Mouse (Mus musculus) right cerebral cortex, postnatal 10 days (tissue): ENCODE measurements around the gene Nuf2.

Experiments used
- DNase-seq, 2 experiments: peaks; one replicate each; pipeline ENCODE4 v3.0.0; 2021; ENCODE audit warnings: low spot score in 2 of 2

Nuf2 gene

GRCm38 (mm10) chr1:169467791-169468190 is 63.5 kb downstream of the Nuf2 start:
- peak; percentile 66 to 78 for DNase-seq

GRCm38 (mm10) chr1:169462386-169463115 is 68.7 kb downstream of the Nuf2 start:
- peak; percentile 87 to 90 for DNase-seq

- peak; percentile 63 to 78 for DNase-seq
These were observed 72.0 kb downstream of the Nuf2 start for GRCm38 (mm10) chr1:169459071-169459782.
